Mouse (Mus musculus) lung, postnatal 25 days (tissue): ENCODE results near the gene Gm5617.
"Not testable (repeated sequence)": the region's sequence is repeated elsewhere in the genome, so short reads cannot be mapped to it uniquely, and the experiment has no call there.

Source experiments
- DNase-seq: peaks from one replicate; pipeline ENCODE4 v3.0.0; 2022; ENCODE audit warnings: low spot score

Gm5617 gene

DNA sequence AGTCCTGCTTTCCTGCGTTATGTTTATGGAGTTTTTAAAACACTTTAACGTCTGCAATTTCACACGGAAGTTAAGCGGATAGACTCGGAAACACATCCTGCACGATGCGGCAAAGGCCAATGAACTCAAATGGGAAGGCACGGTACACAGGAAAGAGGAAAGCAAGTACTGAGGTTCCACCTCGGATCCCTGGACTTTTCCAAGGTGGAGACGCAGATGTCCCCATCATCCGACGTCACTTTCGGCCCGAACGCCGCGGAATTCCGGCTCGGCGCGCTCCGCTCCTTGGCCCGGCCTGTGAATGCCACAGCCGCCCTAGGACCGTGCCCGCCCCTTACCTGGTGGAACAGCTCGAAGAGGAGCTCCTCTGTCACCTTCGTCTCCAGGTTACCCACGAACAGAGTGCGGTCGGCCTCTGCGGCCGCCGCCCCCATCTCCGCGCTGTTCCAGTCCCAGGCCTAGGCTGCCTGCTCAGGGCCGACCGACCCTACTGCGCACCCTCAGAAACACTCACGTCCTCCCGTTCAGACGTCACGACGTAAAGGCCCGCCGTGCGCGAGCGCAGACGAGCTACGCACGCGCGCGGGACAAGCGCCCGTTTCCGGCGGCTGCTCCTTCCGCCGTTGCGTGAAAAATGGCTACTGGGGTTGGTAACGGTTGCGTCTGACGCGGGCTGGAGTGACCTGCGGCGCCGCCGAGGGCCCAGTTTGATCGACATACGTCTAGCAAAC is at the start of gene Gm5617, which contains the start of gene Rbm7:
Gm5617 (plus strand) TSS at position 626 of the 731 bp plus-strand sequence.
Rbm7 (minus strand) TSS at position 483 of the 731 bp plus-strand sequence.
- peak; percentile 96 for DNase-seq

DNA sequence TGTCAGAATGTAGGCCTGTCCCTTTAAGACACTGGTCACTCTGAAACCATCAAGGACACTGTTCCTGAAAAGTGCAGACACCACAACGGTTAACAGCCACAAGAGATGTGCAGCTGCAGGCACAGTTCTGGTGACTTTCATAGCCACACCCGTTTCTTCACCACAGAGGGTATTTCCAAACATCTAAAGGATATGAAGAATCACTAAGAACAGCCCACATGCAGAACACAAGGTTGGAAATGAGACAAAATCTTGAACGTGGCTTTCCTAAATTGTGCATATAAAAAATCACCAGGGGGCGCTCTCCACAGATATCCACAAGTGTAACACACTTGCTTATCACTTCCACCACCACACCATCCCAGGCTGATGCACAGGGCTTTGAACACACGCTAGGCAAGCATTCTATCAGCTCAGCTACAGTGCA is 47.4 kb upstream of the Gm5617 start:
- peak; percentile 26 for DNase-seq

- no peak for DNase-seq
Measured at GRCm38 (mm10) chr9:48450066-48450465, 45.2 kb upstream of the Gm5617 start.

GRCm38 (mm10) chr9:48455961-48456360 is 39.3 kb upstream of the Gm5617 start:
- no peak for DNase-seq

DNA sequence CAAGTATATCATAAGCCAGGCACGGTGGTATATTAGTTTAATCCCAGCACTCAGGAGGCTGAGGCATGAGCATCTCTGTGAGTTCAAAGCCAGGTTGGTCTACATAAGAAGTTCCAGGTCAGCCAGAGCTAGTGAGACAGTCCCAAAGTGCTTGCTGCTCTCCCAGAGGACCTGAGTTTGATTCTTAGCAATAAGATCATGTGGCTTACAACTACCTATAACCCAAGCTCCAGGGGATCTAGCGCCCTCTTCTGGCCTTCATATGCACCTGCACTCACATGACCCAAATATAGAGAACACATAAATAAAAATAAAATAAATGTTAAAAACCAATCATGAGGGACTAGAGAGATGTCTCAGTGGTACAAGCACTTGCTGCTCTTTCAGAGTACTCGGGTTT is 36.4 kb upstream of the Gm5617 start:
- DNase-seq: no peak

- no peak for DNase-seq
Measured at GRCm38 (mm10) chr9:48459391-48459790, 35.9 kb upstream of the Gm5617 start.

DNA sequence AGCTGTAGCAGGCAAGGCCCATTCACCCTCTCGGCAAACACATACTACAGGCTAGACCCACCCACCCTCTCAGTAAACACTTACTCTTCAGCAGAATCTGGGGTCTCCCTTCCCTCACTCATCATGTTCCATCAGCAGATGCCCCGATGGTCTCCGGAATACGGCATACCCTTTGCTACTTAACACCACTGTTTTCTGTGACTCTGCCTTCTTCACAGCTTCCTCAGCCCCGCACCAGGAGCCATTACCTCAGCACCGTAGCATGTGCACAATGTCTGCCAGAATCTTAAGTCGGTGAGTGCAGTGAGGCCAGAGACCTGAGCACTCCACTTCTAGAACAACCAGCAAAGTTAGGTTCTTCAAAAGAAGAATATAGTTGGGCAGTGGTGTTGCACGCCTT is 34.5 kb upstream of the Gm5617 start:
- DNase-seq: no peak

GRCm38 (mm10) chr9:48461545-48461944 is 33.7 kb upstream of the Gm5617 start:
- no peak for DNase-seq

DNA sequence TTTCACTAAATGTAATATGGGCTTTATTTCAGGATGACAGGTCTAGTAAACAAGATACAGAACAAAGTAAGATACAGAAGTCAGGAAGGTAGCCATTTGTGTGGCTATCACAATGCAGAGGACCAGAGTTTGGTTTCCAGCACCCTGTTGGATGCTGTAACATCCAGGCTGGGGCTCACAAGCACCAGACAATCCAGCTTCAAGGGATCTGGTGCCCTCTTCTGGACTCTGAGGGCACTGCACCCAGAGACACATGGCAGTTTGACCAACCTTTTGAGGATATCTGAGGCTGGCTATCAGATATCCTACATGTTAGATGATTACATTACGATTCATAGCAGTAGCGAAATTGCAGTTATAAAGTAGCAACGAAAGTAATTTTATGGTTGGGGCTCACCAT is 29.6 kb upstream of the Gm5617 start:
- DNase-seq: no peak

DNA sequence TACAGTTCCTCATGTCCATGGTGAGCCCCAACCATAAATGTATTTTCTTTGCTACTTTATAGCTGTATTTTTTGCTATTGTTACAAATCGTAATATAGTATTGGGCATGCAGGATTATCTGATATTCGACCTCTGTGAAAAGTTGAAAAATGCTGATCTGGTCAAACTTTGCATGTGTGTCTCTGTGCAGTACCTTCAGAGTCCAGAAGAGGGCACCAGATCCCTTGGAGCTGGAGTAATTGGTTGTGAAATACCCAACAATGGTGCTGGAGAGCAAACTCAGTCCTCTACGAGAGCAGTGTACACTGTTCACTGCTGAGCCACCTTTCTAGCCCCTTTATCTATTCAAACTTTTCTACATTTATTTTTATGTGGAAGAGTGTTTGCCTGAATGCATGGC is 28.4 kb upstream of the Gm5617 start:
- DNase-seq: peak; percentile 73

GRCm38 (mm10) chr9:48467471-48467870 is 27.8 kb upstream of the Gm5617 start:
- not testable (repeated sequence) for DNase-seq

GRCm38 (mm10) chr9:48472441-48473025 is 22.7 kb upstream of the Gm5617 start:
- peak; percentile 10 for DNase-seq

DNA sequence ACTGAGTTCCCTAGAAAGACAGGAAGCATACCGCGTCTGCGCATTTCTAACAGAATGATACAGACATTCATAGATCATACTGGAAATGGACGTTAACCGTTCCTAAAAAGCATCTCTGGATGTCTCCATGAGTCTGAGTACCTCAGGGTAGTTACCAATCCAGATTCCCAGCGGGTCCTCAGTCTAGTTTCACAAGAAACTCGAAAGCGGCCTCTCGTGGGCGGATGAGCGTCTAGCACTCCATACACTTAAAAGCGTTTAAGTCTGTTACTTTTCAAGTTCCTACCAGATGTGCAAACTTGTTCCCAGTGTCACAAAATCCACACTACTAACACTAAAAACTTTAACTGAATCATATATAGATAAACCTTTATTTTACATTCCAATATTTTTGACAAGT is 22.1 kb upstream of the Gm5617 start:
- no peak for DNase-seq

GRCm38 (mm10) chr9:48474367-48474766 is 20.9 kb upstream of the Gm5617 start:
- no peak for DNase-seq

GRCm38 (mm10) chr9:48476236-48477165 is 18.7 kb upstream of the Gm5617 start:
- peak; percentile 67 for DNase-seq

DNA sequence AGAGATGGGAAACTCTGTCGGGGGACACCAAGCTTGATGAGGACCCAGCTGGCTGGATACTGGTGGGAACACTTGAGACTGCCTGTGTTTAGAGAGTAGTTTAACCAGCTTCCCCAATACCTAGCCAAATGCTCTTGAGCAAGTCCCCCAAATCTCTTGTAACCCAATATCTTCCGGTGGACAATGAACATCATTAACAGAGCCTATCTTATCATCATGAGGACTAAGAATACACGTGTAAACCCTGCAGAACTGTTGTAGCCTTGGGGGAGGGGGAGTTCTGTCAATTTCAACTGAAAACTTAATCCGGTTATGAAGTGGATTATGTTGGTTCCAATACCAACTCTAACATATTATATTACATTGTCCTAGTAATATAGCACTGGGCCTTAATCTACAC is 16.4 kb upstream of the Gm5617 start:
- no peak for DNase-seq

GRCm38 (mm10) chr9:48479838-48480410 is 15.3 kb upstream of the Gm5617 start:
- no peak for DNase-seq

DNA sequence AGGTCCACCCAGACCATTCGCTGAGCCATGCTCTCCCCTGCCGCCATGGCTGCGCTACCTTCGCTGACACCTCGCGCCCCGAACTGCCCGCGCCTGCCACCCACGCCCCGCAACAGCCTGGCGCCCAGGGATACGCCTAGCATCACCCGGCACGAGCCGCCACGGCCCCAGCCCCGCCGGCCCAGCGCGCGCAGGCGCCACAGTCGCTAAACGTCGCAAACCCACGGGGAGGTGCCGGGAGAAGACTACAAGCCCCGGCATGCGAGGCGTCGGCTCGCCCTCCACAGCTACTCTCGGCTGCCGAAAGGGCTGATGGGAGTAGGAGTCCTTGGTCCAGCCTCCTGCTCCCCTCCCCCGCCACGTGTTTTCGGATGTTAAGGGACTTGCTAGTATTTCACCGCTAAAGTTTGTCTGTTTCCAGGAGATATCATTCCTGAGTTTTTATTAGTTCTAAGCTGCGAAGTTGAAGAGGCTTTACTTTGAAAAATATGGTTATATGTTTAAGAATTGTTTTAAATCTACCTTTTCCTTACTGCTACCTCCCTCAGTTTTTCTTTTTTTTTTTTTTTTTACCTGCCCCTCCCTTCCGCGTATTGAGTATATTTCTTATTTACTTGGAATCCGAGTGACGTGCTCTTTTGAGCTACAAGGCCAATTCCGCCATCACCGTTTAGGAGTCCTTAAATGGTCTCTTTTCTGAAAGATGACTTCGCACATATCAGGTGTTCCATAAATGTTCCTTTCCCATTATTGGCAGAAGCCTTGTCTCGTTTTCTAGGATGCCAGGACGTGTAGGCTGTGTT is 14.6 kb upstream of the Gm5617 start, which contains the start of gene Rexo2:
Rexo2 (minus strand) TSS at position 213 of the 803 bp plus-strand sequence.
- peak; percentile 96 for DNase-seq

DNA sequence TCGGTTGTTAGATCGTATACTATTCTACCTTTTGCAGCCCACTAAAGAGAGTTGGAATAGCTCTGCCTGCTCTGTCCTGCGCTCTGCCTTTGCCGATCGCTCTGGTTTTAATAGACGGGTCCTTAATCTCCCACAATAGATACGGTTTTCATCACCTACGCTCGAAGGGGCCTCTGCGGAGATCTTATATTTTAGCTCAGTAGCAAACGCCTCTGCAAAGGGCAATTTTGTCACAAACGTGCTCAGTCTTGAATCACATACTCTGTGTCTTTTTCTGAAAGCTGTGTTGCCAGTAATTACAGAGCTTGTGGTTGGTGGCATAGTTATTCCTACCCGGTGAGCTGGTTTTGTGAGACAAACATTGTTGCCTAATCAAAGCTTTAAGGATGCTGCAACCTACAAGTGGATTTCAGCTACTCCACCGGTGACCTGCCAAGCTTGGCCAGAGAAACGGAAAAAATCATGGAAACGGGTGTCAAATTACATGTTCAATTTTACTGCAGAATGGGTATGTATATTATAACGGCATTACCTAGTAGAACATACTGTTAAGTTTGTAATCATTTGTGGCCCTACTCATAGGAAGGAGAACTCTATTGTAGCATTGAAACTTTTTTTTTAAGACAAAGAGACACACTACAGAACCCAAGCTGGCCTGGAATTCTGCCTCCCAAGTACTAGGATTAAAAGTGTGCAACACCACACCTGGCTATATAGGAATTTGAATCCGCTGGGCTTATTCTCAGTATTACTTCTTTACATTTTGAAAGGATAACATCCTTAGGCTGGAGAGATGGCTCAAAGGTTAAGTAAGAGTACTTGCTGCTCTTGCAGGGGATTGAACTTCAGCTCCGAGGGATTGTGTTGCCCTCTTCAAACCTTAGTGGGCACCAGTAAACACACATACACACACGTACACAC is 13.8 kb upstream of the Gm5617 start:
- DNase-seq: peak; percentile 31

- DNase-seq: no peak
Measured at GRCm38 (mm10) chr9:48495548-48495932, 298 bp downstream of the Gm5617 start.
